In genomic region chr7:34774020-34774419, GRCm38 (mm10) we compare ENCODE assay signal across 10 mouse cellular contexts. TPM values are rescaled to one million over a fixed set of nuclear protein-coding genes. Genes with fewer than 3 reads are reported as not detected.
DNase-seq lines count a peak whose midpoint lies in the region; ATAC-seq and TF ChIP-seq lines count a peak whose summit lies in the region.
"Had no signal": no experiment of that assay in that cellular context is flagged by ENCODE, and none has a peak within 500 bp of the region (broad histone marks: within the 10 kb centered on the region; RNA-seq: fewer than 3 reads in every experiment).

No protein-coding gene starts in this region.

- H3K9ac ChIP-seq in kidney, postnatal 0 days (ENCODE audit: low read depth, low read length): no peak overlapping the region
- peak overlapping the region; percentile 25; the same call in 1 of the 2 replicates for H3K9ac ChIP-seq in hindbrain, embryonic 13.5 days
- H3K9ac ChIP-seq: liver, embryonic 14.5 days had no signal

- H3K27me3 ChIP-seq in kidney, postnatal 0 days (ENCODE audit: insufficient read depth, low read length): no peaks in the 10 kb centered on the region
- no peaks in the 10 kb centered on the region for H3K27me3 ChIP-seq in hindbrain, embryonic 13.5 days
- H3K27me3 ChIP-seq in limb, embryonic 10.5 days (ENCODE audit: low read depth, poor library complexity, severe bottlenecking): peaks cover 5% of the 10 kb centered on the region; the same call in 1 of the 2 replicates

- no peak overlapping the region for H3K27ac ChIP-seq in kidney, postnatal 0 days
- peak overlapping the region; percentile 74 for H3K27ac ChIP-seq in hindbrain, embryonic 13.5 days
- H3K27ac ChIP-seq in limb, embryonic 10.5 days: peak overlapping the region; percentile 34; the same call in 1 of the 2 replicates
- H3K27ac ChIP-seq: liver, embryonic 14.5 days had no signal

- peak overlapping the region; percentile 32; the same call in 1 of the 2 replicates for H3K4me2 ChIP-seq in kidney, postnatal 0 days (ENCODE audit: low read length)
- H3K4me2 ChIP-seq in hindbrain, embryonic 13.5 days: peak overlapping the region; percentile 40

- no peaks in the 10 kb centered on the region for H3K36me3 ChIP-seq in kidney, postnatal 0 days (ENCODE audit: insufficient read depth, low read length)
- no peaks in the 10 kb centered on the region for H3K36me3 ChIP-seq in hindbrain, embryonic 13.5 days
- H3K36me3 ChIP-seq in limb, embryonic 10.5 days: no peaks in the 10 kb centered on the region

- H3K9me3 ChIP-seq in kidney, postnatal 0 days (replicated peaks; ENCODE audit: low read length): no peaks in the 10 kb centered on the region
- no peaks in the 10 kb centered on the region for H3K9me3 ChIP-seq in hindbrain, embryonic 13.5 days
- H3K9me3 ChIP-seq in limb, embryonic 10.5 days (replicated peaks): no peaks in the 10 kb centered on the region

- TF ChIP-seq CTCF in kidney, postnatal 0 days (IDR thresholded peaks at IDR 0.05; ENCODE audit: low read depth): no peak

- WGBS in kidney, postnatal 0 days: 12% methylated on average over 13 of the region's 13 CpGs
- 27% methylated on average over 13 of the region's 13 CpGs for WGBS in hindbrain, embryonic 13.5 days
- WGBS in limb, embryonic 10.5 days: 15% methylated on average over 13 of the region's 13 CpGs

- no peak for DNase-seq in kidney, postnatal 0 days (ENCODE audit: low spot score)
- DNase-seq in kidney, postnatal 10 days: no peak
- DNase-seq in limb, embryonic 10.5 days (ENCODE audit: low spot score): no peak
- DNase-seq in right cerebral cortex, postnatal 10 days (ENCODE audit: low spot score in 2 of 2): peak; percentile 64
- no peak for DNase-seq in spleen, postnatal 14 days (ENCODE audit: low spot score in 2 of 2)
- DNase-seq in kidney, postnatal 25 days: no peak
- no peak for DNase-seq in cerebellum, postnatal 25 days

- ATAC-seq in kidney, postnatal 0 days (replicated peaks; ENCODE audit: low FRiP score, low read depth): no peak
- no peak for ATAC-seq in hindbrain, embryonic 13.5 days (ENCODE audit: low FRiP score)

- H3K4me3 ChIP-seq in kidney, postnatal 0 days (replicated peaks; ENCODE audit: low read depth, low read length): no peak overlapping the region
- H3K4me3 ChIP-seq in hindbrain, embryonic 13.5 days: no peak overlapping the region
- peak overlapping the region; percentile 25 for H3K4me3 ChIP-seq in limb, embryonic 10.5 days

- 0 out of 2 replicates have a peak, but pooled peaks cover 6% of the 10 kb centered on the region for H3K4me1 ChIP-seq in kidney, postnatal 0 days (replicated peaks; ENCODE audit: insufficient read depth, low read length)
- peaks cover 44% of the 10 kb centered on the region for H3K4me1 ChIP-seq in hindbrain, embryonic 13.5 days (replicated peaks)
- H3K4me1 ChIP-seq in limb, embryonic 10.5 days: peaks cover 37% of the 10 kb centered on the region

RNA-seq across cellular contexts. Expression of gene Chst8, which starts 38.5 kb away (rescaled TPM):
- polyA plus RNA-seq in kidney, postnatal 0 days (2015; fragmentation: Nextera tagmentation; extraction: Ambion mirVana): 14.1 and 16.8 TPM in 2 replicates
- 18.0 and 18.3 TPM in 2 replicates for polyA plus RNA-seq in hindbrain, embryonic 13.5 days (2015; fragmentation: Nextera tagmentation; extraction: Ambion mirVana)
- 2.6 and 3.3 TPM in 2 replicates for polyA plus RNA-seq in limb, embryonic 10.5 days (2016; fragmentation: Nextera tagmentation; extraction: Ambion mirVana)
- polyA plus RNA-seq: testis, adult 2 months had no signal

Comparison
In these comparisons a context has a peak if more than half of its experiments do, and no peak if none do; other contexts are left out.
1. DNase-seq: peak in right cerebral cortex, postnatal 10 days (2 of 2); none in kidney, postnatal 0 days (single experiment), kidney, postnatal 10 days (single experiment), limb, embryonic 10.5 days (single experiment), spleen, postnatal 14 days (0 of 2), kidney, postnatal 25 days (0 of 2) and cerebellum, postnatal 25 days (0 of 2).